Mouse (Mus musculus) forebrain, embryonic 15.5 days (tissue): Measurements from ENCODE around the gene Cep83. TPM values are rescaled to one million over a fixed set of nuclear protein-coding genes. Genes with fewer than 3 reads are reported as not detected.

ENCODE experiments used
- ATAC-seq: fragments of 200-750 bp; cut with Nextera tagmentation; replicated peaks from 2 replicates; pipeline ENCODE4 v1.8.0; 2017; ENCODE audit warnings: mild to moderate bottlenecking, moderate TSS enrichment, moderate library complexity
- H3K27ac ChIP-seq: fragments of 300-500 bp; sonication (generic); replicated peaks from 2 replicates; pipeline ENCODE4 v1.5.1; 2015; ENCODE audit warnings: mild to moderate bottlenecking, inconsistent platforms
- H3K27me3 ChIP-seq: fragments of 300-500 bp; sonication (generic); 2 replicates; pipeline ENCODE4 v1.6.1; 2015; ENCODE audit warnings: inconsistent platforms
- H3K36me3 ChIP-seq: fragments of 300-500 bp; sonication (generic); 2 replicates; pipeline ENCODE4 v1.6.1; 2015; ENCODE audit warnings: mild to moderate bottlenecking, inconsistent platforms
- H3K4me1 ChIP-seq: fragments of 300-500 bp; sonication (generic); 2 replicates; pipeline ENCODE4 v1.6.1; 2015; ENCODE audit warnings: inconsistent platforms
- H3K4me2 ChIP-seq: fragments of 300-500 bp; sonication (generic); replicated peaks from 2 replicates; pipeline ENCODE4 v1.6.1; 2015; ENCODE audit warnings: mild to moderate bottlenecking, inconsistent platforms
- H3K4me3 ChIP-seq: fragments of 300-500 bp; sonication (generic); 2 replicates; pipeline ENCODE4 v1.5.1; 2015; ENCODE audit warnings: mild to moderate bottlenecking, inconsistent platforms
- H3K9ac ChIP-seq: fragments of 300-500 bp; sonication (generic); replicated peaks from 2 replicates; pipeline ENCODE4 v1.6.1; 2015; ENCODE audit warnings: mild to moderate bottlenecking, inconsistent platforms
- H3K9me3 ChIP-seq: fragments of 300-500 bp; sonication (generic); 2 replicates; pipeline ENCODE4 v1.6.1; 2016; ENCODE audit warnings: inconsistent platforms
- WGBS: fragments of 180-500 bp; shearing (Covaris S2); methylation state at CpG from one replicate; pipeline ENCODE4 v1.1.7; 2015; ENCODE audit warnings: mixed read lengths; 5-methylcytosine and 5-hydroxymethylcytosine counted together
- polyA plus RNA-seq: library from polyadenylated mRNA; unstranded; fragments of >200 nt; fragmentation: Nextera tagmentation; extraction: Ambion mirVana; gene quantifications from 2 replicates; pipeline ENCODE4 v1.2.1, GENCODE M21; 2015

Gene Cep83
- polyA plus RNA-seq, 1 experiment from 2014 or later = 22.0 TPM

GRCm38 (mm10) chr10:94829407-94829806 lies 141.0 kb downstream of the Cep83 start:
- Histone ChIP-seq H3K36me3 (peaks cover 22% of the 10 kb centered on the region), H3K9me3 (no peaks in the 10 kb centered on the region), H3K9ac (no peak overlapping the region), H3K27me3 (no peaks in the 10 kb centered on the region), H3K4me3 (no peak overlapping the region), H3K4me2 (peak overlapping the region; percentile 5), H3K27ac (peak overlapping the region; percentile 84), H3K4me1 (peaks cover 22% of the 10 kb centered on the region)
- WGBS = 14% methylated on average over 6 of the region's 6 CpGs
- peak; percentile 95 for ATAC-seq

DNA sequence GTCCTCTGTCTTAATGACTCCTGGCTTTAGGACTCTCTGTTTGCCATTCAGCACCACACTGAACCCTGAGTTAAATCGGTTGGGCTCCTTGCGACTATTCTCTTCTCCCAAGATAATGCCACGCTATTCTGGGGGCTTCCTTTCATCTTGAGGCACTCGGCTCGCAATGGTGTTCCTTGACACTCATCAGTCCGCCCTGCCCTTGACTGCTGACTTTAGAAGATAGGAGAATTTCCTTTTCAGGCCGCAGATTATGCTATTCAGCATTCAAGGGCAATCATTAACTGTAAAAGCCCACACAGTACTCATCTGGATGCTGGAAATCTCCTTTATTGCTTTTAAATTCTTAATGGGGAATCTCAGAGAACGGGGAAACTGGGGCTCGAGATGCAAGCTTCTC lies 147.4 kb downstream of the Cep83 start:
- peaks cover 15% of the 10 kb centered on the region for H3K36me3 ChIP-seq
- 83% methylated on average over 9 of the region's 9 CpGs for WGBS
- no peak overlapping the region for H3K9ac ChIP-seq
- no peaks in the 10 kb centered on the region for H3K4me1 ChIP-seq
- no peak overlapping the region for H3K4me3 ChIP-seq
- H3K9me3 ChIP-seq = no peaks in the 10 kb centered on the region
- H3K4me2 ChIP-seq = no peak overlapping the region
- ATAC-seq = no peak
- H3K27ac ChIP-seq = no peak overlapping the region
- H3K27me3 ChIP-seq = no peaks in the 10 kb centered on the region
